Mouse (Mus musculus): ENCODE data around the gene Tesk1. TPM values are rescaled to one million over a fixed set of nuclear protein-coding genes. Genes with fewer than 3 reads are reported as not detected.

Gene Tesk1
- polyA plus RNA-seq, 1 experiment from 2014 or later = 1.6 TPM

DNA sequence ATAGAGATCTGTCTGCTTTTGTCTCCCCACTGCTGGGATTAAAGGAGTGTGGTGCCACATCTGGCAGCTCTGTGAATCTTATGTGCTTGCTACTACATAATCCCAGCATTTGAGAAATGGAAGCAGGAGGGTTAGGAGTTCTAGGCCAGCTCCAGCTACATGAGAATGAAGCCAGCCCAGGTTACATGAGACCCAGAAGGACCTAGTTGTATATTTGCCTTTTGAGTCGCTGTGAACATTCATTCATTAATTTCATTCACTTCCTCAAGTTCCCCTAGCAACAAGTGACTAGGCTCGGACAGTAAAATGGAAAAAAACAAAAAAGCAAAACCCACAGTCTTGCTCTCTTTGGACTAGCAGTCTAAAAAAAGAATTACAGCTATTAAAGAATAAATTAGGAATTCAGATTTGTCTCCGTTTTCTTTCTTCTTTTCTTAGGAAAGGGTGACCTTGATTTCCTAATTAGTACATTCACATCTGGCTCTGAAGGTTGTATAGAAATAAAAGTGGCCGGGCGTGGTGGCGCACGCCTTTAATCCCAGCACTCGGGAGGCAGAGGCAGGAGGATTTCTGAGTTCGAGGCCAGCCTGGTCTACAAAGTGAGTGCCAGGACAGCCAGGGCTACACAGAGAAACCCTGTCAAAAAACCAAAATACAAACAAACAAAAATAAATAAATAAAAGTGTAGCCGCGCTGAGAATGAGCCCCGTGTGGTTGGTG lies 50.5 kb downstream of the Tesk1 start:
- Histone ChIP-seq H3K27ac (ENCODE audit: low read length) (peak overlapping the region; percentile 69), H3K36me3 (ENCODE audit: control insufficient read depth, insufficient read depth) (0 out of 2 replicates have a peak, but pooled peaks cover 3% of the 10 kb centered on the region), H3K4me3 (ENCODE audit: low read length) (peak overlapping the region; percentile 33), H3K4me2 (ENCODE audit: low read depth, low read length) (peak overlapping the region; percentile 57), H3K27me3 (ENCODE audit: control insufficient read depth, insufficient read depth, low read length) (no peaks in the 10 kb centered on the region), H3K9me3 (replicated peaks; ENCODE audit: control insufficient read depth, low read length) (peaks cover 3% of the 10 kb centered on the region), H3K9ac (ENCODE audit: low read length) (no peak overlapping the region; the same call in 1 of the 2 replicates), H3K4me1 (ENCODE audit: control insufficient read depth, insufficient read depth, low read length) (peaks cover 12% of the 10 kb centered on the region)
- WGBS = 44% methylated on average over 12 of the region's 12 CpGs
- ATAC-seq (replicated peaks; ENCODE audit: extremely low read depth, insufficient read depth, low FRiP score) = no peak

DNA sequence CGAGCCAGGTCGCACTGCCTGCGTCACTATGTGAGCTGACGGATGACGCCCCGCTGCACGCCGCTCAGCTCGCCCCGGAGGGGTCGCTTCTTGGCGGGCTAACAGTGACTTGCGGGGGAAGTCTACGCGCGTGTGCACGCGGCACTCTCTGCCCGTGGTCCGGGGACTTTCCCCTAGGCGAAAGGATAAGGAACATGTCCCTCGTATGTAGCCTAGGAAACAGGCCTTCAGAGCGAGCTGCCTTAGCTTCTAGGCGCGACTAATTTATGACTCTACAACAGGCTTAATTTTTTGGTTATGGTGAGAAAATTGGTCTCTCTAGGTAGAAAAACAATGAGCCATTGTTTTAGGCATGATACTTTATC lies 51.1 kb downstream of the Tesk1 start, which contains the start of gene Ccdc107:
Gene Ccdc107, plus strand, starts transcription at position 80 of the 365 bp plus-strand sequence.
- peak; percentile 98 for ATAC-seq (replicated peaks; ENCODE audit: extremely low read depth, insufficient read depth, low FRiP score)
- Histone ChIP-seq H3K36me3 (ENCODE audit: control insufficient read depth, insufficient read depth) (0 out of 2 replicates have a peak, but pooled peaks cover 3% of the 10 kb centered on the region), H3K4me1 (ENCODE audit: control insufficient read depth, insufficient read depth, low read length) (peaks cover 16% of the 10 kb centered on the region), H3K27me3 (ENCODE audit: control insufficient read depth, insufficient read depth, low read length) (no peaks in the 10 kb centered on the region), H3K4me3 (ENCODE audit: low read length) (peak within 1 kb of the TSS; percentile 76), H3K9me3 (replicated peaks; ENCODE audit: control insufficient read depth, low read length) (peaks cover 3% of the 10 kb centered on the region), H3K27ac (ENCODE audit: low read length) (peak within 1 kb of the TSS; percentile 69), H3K9ac (ENCODE audit: low read length) (peak within 1 kb of the TSS; percentile 74), H3K4me2 (ENCODE audit: low read depth, low read length) (peak within 1 kb of the TSS; percentile 80)
- under 1% methylated on average over 25 of the region's 25 CpGs for WGBS

DNA sequence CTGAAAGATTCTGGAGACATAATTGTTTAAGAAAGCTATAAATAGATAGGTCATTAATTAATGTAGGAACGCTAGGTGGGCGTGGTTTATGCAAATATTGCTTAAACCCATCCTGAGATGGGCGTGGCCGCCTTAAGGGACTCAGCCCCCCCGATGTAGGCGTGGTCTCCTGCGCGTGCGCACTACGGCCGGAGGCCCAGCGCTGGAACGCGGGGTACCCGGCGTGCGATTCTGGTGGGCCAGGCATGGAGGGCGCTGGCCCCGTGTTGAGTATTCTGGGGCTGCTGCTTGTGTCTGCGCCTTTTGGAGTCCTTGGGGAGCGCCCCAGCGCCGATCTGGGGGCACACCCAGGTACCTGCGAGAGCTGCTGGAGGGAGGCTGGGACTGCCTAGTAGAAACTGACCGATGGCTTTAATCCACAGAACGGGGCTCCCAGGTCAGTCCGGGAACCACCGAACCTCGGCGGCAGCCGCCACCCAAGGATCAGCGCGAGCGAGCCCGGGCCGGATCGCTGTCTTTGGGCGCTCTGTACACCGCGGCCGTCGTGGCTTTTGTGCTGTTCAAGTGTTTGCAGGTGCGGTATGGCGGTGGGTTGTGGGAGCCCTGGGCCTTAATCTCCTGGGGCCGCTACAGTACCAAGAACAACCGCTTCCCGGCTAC lies 51.6 kb downstream of the Tesk1 start:
- H3K9me3 ChIP-seq (replicated peaks; ENCODE audit: control insufficient read depth, low read length) = peaks cover 3% of the 10 kb centered on the region
- peak; percentile 90 for ATAC-seq (replicated peaks; ENCODE audit: extremely low read depth, insufficient read depth, low FRiP score)
- H3K36me3 ChIP-seq (ENCODE audit: control insufficient read depth, insufficient read depth) = 0 out of 2 replicates have a peak, but pooled peaks cover 3% of the 10 kb centered on the region
- under 1% methylated on average over 47 of the region's 47 CpGs for WGBS
- H3K4me2 ChIP-seq (ENCODE audit: low read depth, low read length) = peak overlapping the region; percentile 80
- no peaks in the 10 kb centered on the region for H3K27me3 ChIP-seq (ENCODE audit: control insufficient read depth, insufficient read depth, low read length)
- H3K27ac ChIP-seq (ENCODE audit: low read length) = peak overlapping the region; percentile 69
- peaks cover 21% of the 10 kb centered on the region for H3K4me1 ChIP-seq (ENCODE audit: control insufficient read depth, insufficient read depth, low read length)
- peak overlapping the region; percentile 76 for H3K4me3 ChIP-seq (ENCODE audit: low read length)
- H3K9ac ChIP-seq (ENCODE audit: low read length) = peak overlapping the region; percentile 74

DNA sequence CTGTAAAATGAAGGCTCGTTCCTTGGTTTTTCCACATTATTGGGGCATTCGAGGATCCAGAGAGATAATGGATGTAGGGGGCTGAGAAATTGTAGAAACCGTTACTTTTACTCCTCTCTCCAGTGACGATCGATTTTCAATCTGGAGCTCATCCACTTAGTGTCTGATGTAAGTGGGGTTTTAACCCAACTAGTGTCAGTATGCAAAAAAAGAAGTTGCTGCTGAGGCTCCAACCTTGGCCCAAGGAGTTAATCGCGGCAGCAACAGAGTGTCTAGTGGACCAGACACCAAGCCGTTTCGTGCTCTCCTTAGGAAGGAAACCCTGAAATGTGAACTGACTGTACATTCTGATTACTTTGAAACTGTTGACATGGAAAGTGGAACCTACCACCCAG lies 52.1 kb downstream of the Tesk1 start:
- H3K4me1 ChIP-seq (ENCODE audit: control insufficient read depth, insufficient read depth, low read length) = peaks cover 26% of the 10 kb centered on the region

DNA sequence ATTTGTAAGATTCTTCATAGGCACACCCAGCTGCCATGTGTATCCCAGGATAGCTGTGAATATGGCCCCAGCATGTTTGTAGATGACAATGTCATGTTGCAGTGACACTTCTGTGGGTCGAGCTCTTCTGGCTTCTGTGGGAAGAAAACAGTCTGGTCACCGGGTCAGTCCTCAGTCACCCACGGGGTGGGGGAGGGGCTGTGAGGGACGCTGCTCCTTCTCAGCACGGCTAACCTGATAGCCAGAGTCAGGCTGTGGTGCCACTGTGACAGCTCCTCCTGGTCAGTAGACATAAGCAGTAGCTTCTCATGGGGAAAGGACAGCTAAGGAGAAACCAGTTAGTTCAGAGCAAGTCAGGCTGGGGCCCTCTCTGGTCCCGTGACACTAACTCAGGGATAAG lies 54.8 kb downstream of the Tesk1 start:
- H3K27me3 ChIP-seq (ENCODE audit: control insufficient read depth, insufficient read depth, low read length) = no peaks in the 10 kb centered on the region
- no peaks in the 10 kb centered on the region for H3K9me3 ChIP-seq (replicated peaks; ENCODE audit: control insufficient read depth, low read length)
- peaks cover 33% of the 10 kb centered on the region for H3K4me1 ChIP-seq (ENCODE audit: control insufficient read depth, insufficient read depth, low read length)
- H3K4me3 ChIP-seq (ENCODE audit: low read length) = no peak overlapping the region
- 0 out of 2 replicates have a peak, but pooled peaks cover 3% of the 10 kb centered on the region for H3K36me3 ChIP-seq (ENCODE audit: control insufficient read depth, insufficient read depth)
- H3K4me2 ChIP-seq (ENCODE audit: low read depth, low read length) = no peak overlapping the region
- no peak overlapping the region for H3K27ac ChIP-seq (ENCODE audit: low read length)
- WGBS = 36% methylated on average over 6 of the region's 6 CpGs
- H3K9ac ChIP-seq (ENCODE audit: low read length) = no peak overlapping the region
- ATAC-seq (replicated peaks; ENCODE audit: extremely low read depth, insufficient read depth, low FRiP score) = no peak

More for the DNA sequence above, 52.1 kb downstream of the Tesk1 start:
- Histone ChIP-seq H3K36me3 (ENCODE audit: control insufficient read depth, insufficient read depth) (0 out of 2 replicates have a peak, but pooled peaks cover 3% of the 10 kb centered on the region), H3K9me3 (replicated peaks; ENCODE audit: control insufficient read depth, low read length) (peaks cover 3% of the 10 kb centered on the region), H3K27me3 (ENCODE audit: control insufficient read depth, insufficient read depth, low read length) (no peaks in the 10 kb centered on the region), H3K4me3 (ENCODE audit: low read length) (peak overlapping the region; percentile 76), H3K9ac (ENCODE audit: low read length) (peak overlapping the region; percentile 74), H3K27ac (ENCODE audit: low read length) (peak overlapping the region; percentile 69), H3K4me2 (ENCODE audit: low read depth, low read length) (peak overlapping the region; percentile 80)
- no peak for ATAC-seq (replicated peaks; ENCODE audit: extremely low read depth, insufficient read depth, low FRiP score)
- WGBS = under 1% methylated on average over 9 of the region's 9 CpGs

DNA sequence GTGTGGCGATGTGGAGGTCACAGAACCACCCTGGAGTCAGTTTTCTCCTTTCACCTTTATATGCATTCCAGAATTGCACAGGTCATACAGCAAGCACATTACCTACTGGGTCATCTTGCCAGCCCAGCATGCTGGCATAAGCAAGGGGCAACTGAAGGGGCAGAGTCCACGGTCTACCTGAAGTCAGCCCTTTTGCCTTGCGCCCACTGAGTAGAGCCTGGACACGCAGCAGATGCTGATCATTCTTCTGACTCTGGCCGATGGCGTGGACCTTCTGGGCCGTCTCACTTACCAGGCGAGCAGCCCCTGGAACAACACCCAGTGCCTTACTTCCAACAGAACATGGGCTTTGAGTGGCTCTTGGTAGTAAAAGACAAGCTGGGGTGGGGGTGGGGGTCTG lies 55.7 kb downstream of the Tesk1 start:
- no peaks in the 10 kb centered on the region for H3K27me3 ChIP-seq (ENCODE audit: control insufficient read depth, insufficient read depth, low read length)
- H3K36me3 ChIP-seq (ENCODE audit: control insufficient read depth, insufficient read depth) = 0 out of 2 replicates have a peak, but pooled peaks cover 3% of the 10 kb centered on the region
- no peaks in the 10 kb centered on the region for H3K9me3 ChIP-seq (replicated peaks; ENCODE audit: control insufficient read depth, low read length)
- H3K27ac ChIP-seq (ENCODE audit: low read length) = no peak overlapping the region
- 92% methylated on average over 8 of the region's 8 CpGs for WGBS
- no peak for ATAC-seq (replicated peaks; ENCODE audit: extremely low read depth, insufficient read depth, low FRiP score)
- H3K4me1 ChIP-seq (ENCODE audit: control insufficient read depth, insufficient read depth, low read length) = peaks cover 33% of the 10 kb centered on the region
- H3K4me2 ChIP-seq (ENCODE audit: low read depth, low read length) = peak overlapping the region; percentile 89; the same call in 1 of the 2 replicates
- H3K9ac ChIP-seq (ENCODE audit: low read length) = peak overlapping the region; percentile 79; the same call in 1 of the 2 replicates
- H3K4me3 ChIP-seq (ENCODE audit: low read length) = no peak overlapping the region

Other genes with a start within 250 kb of the Tesk1 start
- gene Atp8b5, start 174.8 kb upstream of the Tesk1 start, polyA plus RNA-seq (2015; fragmentation: Nextera tagmentation; extraction: Ambion mirVana) = 0.05 and 0.10 TPM in 2 replicates
- gene Rusc2, start 60.0 kb upstream of the Tesk1 start, polyA plus RNA-seq (2015; fragmentation: Nextera tagmentation; extraction: Ambion mirVana) = 12.4 and 17.2 TPM in 2 replicates
- gene Fam166b, start 12.8 kb upstream of the Tesk1 start, polyA plus RNA-seq (2015; fragmentation: Nextera tagmentation; extraction: Ambion mirVana) = 0.21 and 0.31 TPM in 2 replicates
- gene Cd72, start 12.7 kb downstream of the Tesk1 start, polyA plus RNA-seq (2015; fragmentation: Nextera tagmentation; extraction: Ambion mirVana) = 3.2 and 4.3 TPM in 2 replicates
- 2.0 and 3.9 TPM in 2 replicates for gene Sit1, start 41.8 kb downstream of the Tesk1 start, polyA plus RNA-seq (2015; fragmentation: Nextera tagmentation; extraction: Ambion mirVana)
- gene Ccdc107, start 51.0 kb downstream of the Tesk1 start, polyA plus RNA-seq (2015; fragmentation: Nextera tagmentation; extraction: Ambion mirVana) = 76.9 and 81.5 TPM in 2 replicates
- 38.9 and 43.4 TPM in 2 replicates for gene Arhgef39, start 57.8 kb downstream of the Tesk1 start, polyA plus RNA-seq (2015; fragmentation: Nextera tagmentation; extraction: Ambion mirVana)
- 3.5 and 3.8 TPM in 2 replicates for gene Car9, start 65.0 kb downstream of the Tesk1 start, polyA plus RNA-seq (2015; fragmentation: Nextera tagmentation; extraction: Ambion mirVana)
- 162 and 177 TPM in 2 replicates for gene Tpm2, start 81.8 kb downstream of the Tesk1 start, polyA plus RNA-seq (2015; fragmentation: Nextera tagmentation; extraction: Ambion mirVana)
- gene Creb3, start 120.4 kb downstream of the Tesk1 start, polyA plus RNA-seq (2015; fragmentation: Nextera tagmentation; extraction: Ambion mirVana) = 60.3 and 61.8 TPM in 2 replicates
- 68.7 and 80.0 TPM in 2 replicates for gene Tln1, start 120.8 kb downstream of the Tesk1 start, polyA plus RNA-seq (2015; fragmentation: Nextera tagmentation; extraction: Ambion mirVana)
- gene Rgp1, start 136.8 kb downstream of the Tesk1 start, polyA plus RNA-seq (2015; fragmentation: Nextera tagmentation; extraction: Ambion mirVana) = 20.9 and 21.7 TPM in 2 replicates
- gene Gba2, start 136.9 kb downstream of the Tesk1 start, polyA plus RNA-seq (2015; fragmentation: Nextera tagmentation; extraction: Ambion mirVana) = 22.7 TPM in 2 replicates
- gene Msmp, start 142.6 kb downstream of the Tesk1 start, polyA plus RNA-seq (2015; fragmentation: Nextera tagmentation; extraction: Ambion mirVana) = 0.89 and 1.1 TPM in 2 replicates
- 9.1 and 9.7 TPM in 2 replicates for gene Npr2, start 190.0 kb downstream of the Tesk1 start, polyA plus RNA-seq (2015; fragmentation: Nextera tagmentation; extraction: Ambion mirVana)
- 1.2 and 1.3 TPM in 2 replicates for gene Spag8, start 211.7 kb downstream of the Tesk1 start, polyA plus RNA-seq (2015; fragmentation: Nextera tagmentation; extraction: Ambion mirVana)
- gene Hint2, start 214.5 kb downstream of the Tesk1 start, polyA plus RNA-seq (2015; fragmentation: Nextera tagmentation; extraction: Ambion mirVana) = 172 and 185 TPM in 2 replicates
- 3.6 and 3.9 TPM in 2 replicates for gene Tmem8b, start 227.0 kb downstream of the Tesk1 start, polyA plus RNA-seq (2015; fragmentation: Nextera tagmentation; extraction: Ambion mirVana)
- 1.6 and 2.9 TPM in 2 replicates for gene Fam221b, start 227.2 kb downstream of the Tesk1 start, polyA plus RNA-seq (2015; fragmentation: Nextera tagmentation; extraction: Ambion mirVana)